Mouse (Mus musculus) embryonic facial prominence, embryonic 11.5 days (tissue): ENCODE measurements around the gene Nprl2. TPM values are rescaled to one million over a fixed set of nuclear protein-coding genes. Genes with fewer than 3 reads are reported as not detected.

Experiments used
- ATAC-seq: fragments of 200-750 bp; cut with Nextera tagmentation; replicated peaks from 2 replicates; pipeline ENCODE4 v1.8.0; 2017; ENCODE audit warnings: low read depth; ENCODE audit not compliant: insufficient number of reproducible peaks, low FRiP score, low TSS enrichment
- DNase-seq: peaks from one replicate; pipeline ENCODE4 v3.0.0-alpha.2; 2015; ENCODE audit warnings: low spot score
- H3K27ac ChIP-seq: fragments of 300-500 bp; sonication (generic); replicated peaks from 2 replicates; pipeline ENCODE4 v1.5.1; 2014; ENCODE audit warnings: mild to moderate bottlenecking, low read depth, low read length, control low read depth
- H3K27me3 ChIP-seq: fragments of 300-500 bp; sonication (generic); 2 replicates; pipeline ENCODE4 v1.6.1; 2014; ENCODE audit warnings: mild to moderate bottlenecking, low read length, moderate library complexity, mixed read lengths; ENCODE audit not compliant: control insufficient read depth, insufficient read depth
- H3K36me3 ChIP-seq: fragments of 300-500 bp; sonication (generic); replicated peaks from 2 replicates; pipeline ENCODE4 v1.6.1; 2014; ENCODE audit warnings: low read depth, mild to moderate bottlenecking, low read length, moderate library complexity, mixed read lengths; ENCODE audit not compliant: control insufficient read depth, insufficient read depth
- H3K4me1 ChIP-seq: fragments of 300-500 bp; sonication (generic); 2 replicates; pipeline ENCODE4 v1.6.1; 2014; ENCODE audit warnings: low read length, mixed read lengths; ENCODE audit not compliant: control insufficient read depth, insufficient read depth
- H3K4me2 ChIP-seq: fragments of 300-500 bp; sonication (generic); 2 replicates; pipeline ENCODE4 v1.6.1; 2014; ENCODE audit warnings: low read depth, mild to moderate bottlenecking, control low read depth, low read length, moderate library complexity
- H3K4me3 ChIP-seq: fragments of 300-500 bp; sonication (generic); 2 replicates; pipeline ENCODE4 v1.5.1; 2014; ENCODE audit warnings: low read depth, low read length, control low read depth
- H3K9ac ChIP-seq: fragments of 300-500 bp; sonication (generic); replicated peaks from 2 replicates; pipeline ENCODE4 v1.6.1; 2014; ENCODE audit warnings: mild to moderate bottlenecking, control low read depth, low read length
- H3K9me3 ChIP-seq: fragments of 300-500 bp; sonication (generic); replicated peaks from 2 replicates; pipeline ENCODE4 v1.6.1; 2016; ENCODE audit warnings: mild to moderate bottlenecking, low read length, inconsistent platforms, mixed read lengths; ENCODE audit not compliant: control insufficient read depth
- WGBS: fragments of 180-500 bp; shearing (Covaris S2); extraction: QIAGEN DNeasy Blood & Tissue Kit; methylation state at CpG from one replicate; pipeline ENCODE4 v1.1.7; 2014; 5-methylcytosine and 5-hydroxymethylcytosine counted together
- polyA plus RNA-seq: library from polyadenylated mRNA; unstranded; fragments of >200 nt; fragmentation: Nextera tagmentation; extraction: Ambion mirVana; gene quantifications from 2 replicates; pipeline ENCODE4 v1.2.1, GENCODE M21; 2014

Nprl2 gene
- polyA plus RNA-seq, 1 experiment from 2014 or later = 39.2 TPM

DNA sequence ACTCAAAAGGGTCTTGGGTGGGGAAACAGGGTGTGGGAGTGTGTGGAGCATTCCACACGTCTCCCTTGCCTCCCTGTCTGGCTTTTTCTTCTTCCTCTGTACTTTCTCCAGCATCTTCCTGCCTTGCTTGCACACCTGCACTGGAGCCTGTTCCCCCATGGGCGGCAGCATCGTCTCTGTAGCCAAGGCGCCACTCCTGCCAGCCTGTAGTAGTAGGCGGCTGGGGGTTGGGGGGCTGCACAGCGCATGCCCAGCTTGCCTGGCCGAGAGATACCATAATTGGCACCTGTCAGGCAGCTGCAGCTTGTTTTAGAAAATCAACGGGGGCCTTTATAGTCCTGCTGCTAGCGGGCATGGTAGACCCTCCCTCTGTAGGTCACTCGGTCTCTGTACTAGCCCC, 33.8 kb upstream of the Nprl2 start:
- no peak overlapping the region for H3K4me3 ChIP-seq
- H3K36me3 ChIP-seq = no peaks in the 10 kb centered on the region
- H3K4me1 ChIP-seq = no peaks in the 10 kb centered on the region
- DNase-seq (no peak), ATAC-seq (no peak)
- no peak overlapping the region for H3K27ac ChIP-seq
- no peaks in the 10 kb centered on the region; the same call in 1 of the 2 replicates for H3K27me3 ChIP-seq
- H3K4me2 ChIP-seq = no peak overlapping the region
- WGBS = 58% methylated on average over 10 of the region's 10 CpGs
- no peak overlapping the region for H3K9ac ChIP-seq
- no peaks in the 10 kb centered on the region for H3K9me3 ChIP-seq

DNA sequence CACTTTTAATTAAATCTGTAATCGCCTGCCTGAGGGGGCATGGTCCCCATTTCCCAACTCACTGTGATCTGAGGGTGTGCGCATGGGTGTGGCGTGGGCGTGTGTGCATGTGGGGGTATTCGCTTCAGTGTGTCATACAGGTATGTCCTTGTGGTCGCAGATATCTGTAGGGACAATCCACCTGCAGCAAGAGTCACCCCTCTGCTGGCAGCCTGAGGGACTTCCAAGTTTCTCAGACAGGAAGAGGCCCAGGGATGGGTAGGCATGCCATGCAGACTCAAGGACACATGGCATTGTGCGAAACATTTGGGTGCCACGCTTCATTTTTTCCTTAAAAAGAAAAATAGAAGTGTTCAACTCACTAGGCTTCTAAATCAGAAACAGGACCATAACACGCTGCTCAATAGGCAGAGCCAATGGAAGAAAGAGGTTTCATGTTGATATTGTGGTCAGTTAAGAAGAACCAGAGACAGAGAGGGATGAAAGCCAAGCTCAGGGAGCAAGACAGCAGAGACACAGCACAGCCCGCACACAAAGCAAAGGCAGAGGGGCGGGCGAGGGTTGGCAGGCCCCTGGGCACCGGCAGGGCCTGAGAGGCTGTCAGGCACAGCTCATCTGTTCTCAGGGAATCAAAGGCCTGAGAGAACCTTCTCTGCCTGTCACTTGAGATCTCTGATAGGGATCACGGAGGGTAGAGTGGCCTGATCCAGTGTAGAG, 31.5 kb upstream of the Nprl2 start:
- WGBS = 81% methylated on average over 14 of the region's 14 CpGs
- no peak overlapping the region for H3K9ac ChIP-seq
- H3K27ac ChIP-seq = no peak overlapping the region
- no peaks in the 10 kb centered on the region for H3K4me1 ChIP-seq
- no peaks in the 10 kb centered on the region; the same call in 1 of the 2 replicates for H3K27me3 ChIP-seq
- H3K4me3 ChIP-seq = no peak overlapping the region
- no peaks in the 10 kb centered on the region for H3K9me3 ChIP-seq
- DNase-seq (no peak), ATAC-seq (no peak)
- no peaks in the 10 kb centered on the region for H3K36me3 ChIP-seq
- no peak overlapping the region for H3K4me2 ChIP-seq

DNA sequence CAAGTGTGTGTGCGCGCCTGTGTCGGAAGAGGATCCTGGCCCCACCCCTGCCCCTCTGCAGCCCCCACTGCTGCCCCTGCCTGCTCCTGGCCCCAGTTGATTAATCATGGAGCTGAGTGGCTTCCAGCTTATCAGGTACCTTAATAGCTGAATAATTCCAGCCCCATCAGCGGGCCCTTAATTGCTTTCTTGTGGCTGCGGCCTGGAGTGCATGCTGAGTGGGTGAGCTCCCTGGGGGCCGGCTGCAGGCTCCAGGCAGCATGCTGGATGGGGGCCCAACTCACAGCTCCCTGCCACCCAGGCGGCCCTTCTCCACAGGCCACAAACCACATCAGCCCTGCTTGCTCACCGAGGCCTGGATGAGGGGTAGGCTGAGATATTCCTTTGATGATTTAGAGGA, 30.6 kb upstream of the Nprl2 start:
- Histone ChIP-seq H3K9me3 (no peaks in the 10 kb centered on the region), H3K4me1 (no peaks in the 10 kb centered on the region), H3K27ac (no peak overlapping the region), H3K9ac (no peak overlapping the region), H3K36me3 (no peaks in the 10 kb centered on the region), H3K4me3 (no peak overlapping the region), H3K4me2 (no peak overlapping the region), H3K27me3 (no peaks in the 10 kb centered on the region; the same call in 1 of the 2 replicates)
- DNase-seq = no peak
- ATAC-seq = 0 out of 2 replicates have a peak, but pooled peaks have one; percentile 8
- WGBS = 61% methylated on average over 8 of the region's 8 CpGs

DNA sequence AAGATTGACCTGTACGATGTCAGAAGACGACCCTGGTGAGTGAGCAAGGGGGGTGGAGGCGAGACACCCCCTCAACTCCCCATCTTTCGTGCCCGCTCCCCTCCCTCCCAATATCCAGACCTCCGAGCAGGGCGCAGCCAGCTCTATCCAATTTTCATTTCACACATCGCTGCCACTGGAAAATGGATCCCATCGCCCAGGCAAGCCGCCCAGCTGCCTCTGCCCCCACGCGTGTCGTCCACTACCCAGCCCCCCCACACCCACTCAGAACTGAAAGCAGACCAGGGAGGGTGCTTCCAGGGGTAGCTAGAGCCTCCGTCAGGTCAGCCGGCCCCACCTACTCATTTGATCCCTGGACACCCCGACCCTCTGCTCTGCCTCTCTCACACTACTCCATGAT, 29.7 kb upstream of the Nprl2 start:
- H3K4me1 ChIP-seq = no peaks in the 10 kb centered on the region
- H3K9me3 ChIP-seq = no peaks in the 10 kb centered on the region
- 77% methylated on average over 16 of the region's 16 CpGs for WGBS
- H3K27me3 ChIP-seq = no peaks in the 10 kb centered on the region; the same call in 1 of the 2 replicates
- no peaks in the 10 kb centered on the region for H3K36me3 ChIP-seq
- no peak overlapping the region for H3K4me2 ChIP-seq
- no peak overlapping the region for H3K9ac ChIP-seq
- no peak for ATAC-seq
- H3K4me3 ChIP-seq = no peak overlapping the region
- H3K27ac ChIP-seq = no peak overlapping the region
- no peak for DNase-seq

DNA sequence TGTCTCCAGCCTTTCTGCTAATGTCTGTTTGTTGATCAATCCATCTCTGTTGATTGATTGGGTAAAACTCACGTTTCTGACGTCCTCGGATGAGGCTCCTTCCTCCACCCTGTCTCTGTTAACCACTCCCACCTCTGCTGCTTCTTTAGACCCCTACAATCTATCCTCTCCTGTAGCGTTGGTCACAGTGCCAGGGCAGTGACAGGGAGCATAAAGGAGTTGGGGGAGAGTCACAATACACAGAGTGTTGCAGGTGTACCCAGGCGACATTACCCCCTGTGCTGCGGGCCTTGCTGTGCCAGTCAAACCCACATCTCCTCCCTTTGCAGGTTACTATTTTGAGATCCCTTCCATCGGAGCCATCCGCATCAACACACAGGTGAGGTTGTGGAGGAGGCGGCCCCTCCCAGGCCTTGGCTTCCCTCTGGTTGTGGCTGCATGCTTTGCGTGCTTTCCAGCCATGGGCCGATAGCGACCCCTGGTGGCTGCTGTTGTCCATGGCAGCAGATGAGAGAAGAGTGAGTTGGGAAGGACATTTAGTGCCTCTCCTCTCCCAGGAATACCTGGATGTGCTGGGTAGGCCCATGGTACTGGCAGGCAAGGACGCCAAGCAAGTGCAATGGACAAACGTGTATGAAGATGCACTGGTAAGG, 27.6 kb upstream of the Nprl2 start:
- Histone ChIP-seq H3K9ac (no peak overlapping the region), H3K27me3 (no peaks in the 10 kb centered on the region), H3K4me3 (no peak overlapping the region), H3K4me1 (no peaks in the 10 kb centered on the region), H3K9me3 (no peaks in the 10 kb centered on the region), H3K27ac (no peak overlapping the region), H3K4me2 (no peak overlapping the region), H3K36me3 (no peaks in the 10 kb centered on the region)
- ATAC-seq = no peak; the same call in 1 of the 2 replicates
- WGBS = 20% methylated on average over 14 of the region's 14 CpGs
- peak; percentile 84 for DNase-seq

DNA sequence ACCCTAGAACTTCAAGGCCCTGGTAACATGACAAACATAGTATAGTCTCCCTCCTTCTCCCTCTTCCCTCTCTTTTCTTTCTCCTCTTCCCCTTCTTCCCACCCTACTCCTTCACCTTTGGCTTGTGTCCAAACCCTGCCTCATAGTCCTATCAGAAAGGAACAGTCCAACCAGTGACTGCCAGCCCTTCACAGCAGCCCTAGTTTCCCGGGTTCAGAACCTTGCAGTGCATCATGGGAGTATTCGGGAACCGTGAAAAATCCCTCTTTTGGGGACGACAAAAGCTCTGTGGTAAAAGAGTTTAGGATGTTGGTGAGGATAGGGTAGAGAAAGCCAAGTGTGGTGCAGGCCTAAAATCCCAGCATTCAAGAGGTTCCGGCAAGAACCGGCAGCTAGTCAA, 21.7 kb upstream of the Nprl2 start:
- no peaks in the 10 kb centered on the region for H3K36me3 ChIP-seq
- WGBS = 65% methylated on average over 6 of the region's 6 CpGs
- no peak overlapping the region for H3K4me3 ChIP-seq
- DNase-seq (no peak), ATAC-seq (no peak)
- peaks cover 5% of the 10 kb centered on the region for H3K4me1 ChIP-seq
- H3K9me3 ChIP-seq = no peaks in the 10 kb centered on the region
- peaks cover 4% of the 10 kb centered on the region for H3K27me3 ChIP-seq
- H3K9ac ChIP-seq = no peak overlapping the region
- H3K27ac ChIP-seq = no peak overlapping the region
- H3K4me2 ChIP-seq = no peak overlapping the region

DNA sequence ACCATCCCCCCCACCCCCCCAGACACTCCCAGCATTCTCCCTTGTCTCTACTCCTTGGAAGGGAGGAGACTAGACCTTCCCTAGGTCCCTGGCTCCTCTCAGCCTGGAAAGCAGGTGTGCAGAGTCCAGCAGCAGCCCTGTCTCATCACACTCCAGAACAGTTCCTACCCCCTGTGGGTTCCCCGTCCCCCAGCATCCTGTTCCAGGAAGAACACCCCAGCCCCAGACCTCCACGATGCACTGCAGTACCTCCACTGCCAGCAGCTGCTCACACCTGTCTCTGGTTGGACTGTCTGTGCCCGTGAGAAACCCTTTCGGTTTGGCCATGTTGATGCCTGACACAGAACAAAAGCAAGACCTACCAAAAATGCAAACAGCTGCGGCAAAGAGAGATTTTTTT, 20.8 kb upstream of the Nprl2 start:
- Histone ChIP-seq H3K36me3 (no peaks in the 10 kb centered on the region), H3K27me3 (peaks cover 10% of the 10 kb centered on the region), H3K4me1 (peaks cover 5% of the 10 kb centered on the region), H3K4me3 (no peak overlapping the region), H3K9me3 (no peaks in the 10 kb centered on the region), H3K4me2 (no peak overlapping the region), H3K9ac (no peak overlapping the region), H3K27ac (no peak overlapping the region)
- 55% methylated on average over 5 of the region's 5 CpGs for WGBS
- DNase-seq (no peak), ATAC-seq (no peak)

DNA sequence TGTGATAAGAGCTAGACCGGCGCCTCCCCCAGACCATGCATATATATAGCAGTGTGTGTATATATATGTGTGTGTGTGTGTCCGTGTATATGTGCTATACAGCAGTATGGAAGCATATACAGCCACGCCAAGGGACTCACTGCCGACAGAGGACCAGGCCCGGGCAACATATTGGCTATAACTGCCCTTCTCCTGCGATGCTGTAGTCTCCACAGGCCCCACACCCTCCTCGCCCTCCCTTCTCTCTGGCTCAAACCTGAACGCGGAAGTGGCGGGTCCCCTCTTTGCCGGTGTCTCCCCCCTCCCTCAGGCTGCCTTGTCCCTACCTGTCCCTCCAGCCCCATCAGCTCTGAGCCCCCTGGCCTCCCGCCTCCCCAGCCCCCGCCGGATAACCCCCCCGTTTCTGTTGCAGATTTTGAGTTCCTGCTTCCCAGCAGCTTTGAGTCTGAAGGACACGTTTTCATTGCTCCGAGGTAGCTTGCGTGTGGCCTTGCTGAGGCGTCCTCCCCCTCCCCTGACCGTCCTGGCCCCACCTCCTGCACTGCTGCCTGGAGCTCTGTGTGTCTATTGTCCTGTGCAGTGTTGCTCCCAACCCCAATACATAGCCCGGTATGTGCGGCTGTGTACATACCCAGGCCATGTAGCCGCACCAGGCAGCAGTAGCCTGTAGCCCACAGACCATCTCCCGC, 20.2 kb upstream of the Nprl2 start:
- peak overlapping the region; percentile 39; the same call in 1 of the 2 replicates for H3K9ac ChIP-seq

More for the DNA sequence above, 20.2 kb upstream of the Nprl2 start:
- Histone ChIP-seq H3K9me3 (no peaks in the 10 kb centered on the region), H3K27me3 (peaks cover 12% of the 10 kb centered on the region), H3K27ac (no peak overlapping the region), H3K4me2 (peak overlapping the region; percentile 36; the same call in 1 of the 2 replicates), H3K4me3 (no peak overlapping the region), H3K4me1 (peaks cover 5% of the 10 kb centered on the region), H3K36me3 (no peaks in the 10 kb centered on the region)
- ATAC-seq = peak; percentile 46; the same call in 1 of the 2 replicates
- WGBS = 22% methylated on average over 25 of the region's 25 CpGs
- DNase-seq = peak; percentile 54
